Mouse (Mus musculus) MEL (cell line): ENCODE measurements around the gene Pgap3. TPM values are rescaled to one million over a fixed set of nuclear protein-coding genes. Genes with fewer than 3 reads are reported as not detected.
A peak's percentile ranks its signal among the peaks of the same experiment; 100 is the strongest.

Source experiments
- DNase-seq: peaks from one replicate; pipeline ENCODE4 v3.0.0; 2011; ENCODE audit warnings: low read depth, low spot score
- H3K27ac ChIP-seq: 2 replicates; pipeline ENCODE4 v1.5.1; 2012; ENCODE audit warnings: low read depth, mild to moderate bottlenecking, control low read depth, low read length, moderate library complexity; ENCODE audit not compliant: control insufficient read depth
- H3K27me3 ChIP-seq, 2 experiments: fragments of 150-350 bp in 1 of 2; sonication (generic) in 1 of 2; 2 replicates each; pipeline ENCODE4 v1.6.1; 2012; ENCODE audit warnings: low read length in 2 of 2, mild to moderate bottlenecking in 2 of 2, improper control_type of control experiment in 1 of 2, moderate library complexity in 1 of 2; ENCODE audit not compliant: insufficient read depth in 2 of 2, control insufficient read depth in 1 of 2
- H3K36me3 ChIP-seq, 2 experiments: 2 replicates each; pipeline ENCODE4 v1.6.1; 2012 to 2014; ENCODE audit warnings: low read length in 2 of 2, improper control_type of control experiment in 1 of 2, inconsistent platforms in 1 of 2, mild to moderate bottlenecking in 1 of 2; ENCODE audit not compliant: insufficient read depth in 2 of 2, control insufficient read depth in 1 of 2
- H3K4me1 ChIP-seq, 2 experiments: fragments of 150-350 bp in 1 of 2; sonication (generic) in 1 of 2; 2 replicates each; pipeline ENCODE4 v1.6.1; 2012; ENCODE audit warnings: low read length in 2 of 2, improper control_type of control experiment in 1 of 2, mild to moderate bottlenecking in 1 of 2; ENCODE audit not compliant: insufficient read depth in 2 of 2, control insufficient read depth in 1 of 2
- H3K4me3 ChIP-seq, 2 experiments: fragments of 150-350 bp in 1 of 2; sonication (generic) in 1 of 2; 2 replicates each; pipeline ENCODE4 v1.5.1; 2012; ENCODE audit warnings: low read depth in 2 of 2, low read length in 2 of 2, mild to moderate bottlenecking in 2 of 2, moderate library complexity in 2 of 2, control low read depth in 1 of 2, improper control_type of control experiment in 1 of 2; ENCODE audit not compliant: control insufficient read depth in 1 of 2, insufficient read depth in 1 of 2
- H3K79me2 ChIP-seq: 2 replicates; pipeline ENCODE4 v1.6.1; 2012; ENCODE audit warnings: mild to moderate bottlenecking, low read length, moderate library complexity; ENCODE audit not compliant: control insufficient read depth, poor library complexity, insufficient read depth
- H3K9ac ChIP-seq: 2 replicates; pipeline ENCODE4 v1.6.1; 2012; ENCODE audit warnings: low read depth, mild to moderate bottlenecking, control low read depth, low read length, moderate library complexity; ENCODE audit not compliant: control insufficient read depth, poor library complexity, severe bottlenecking
- H3K9me3 ChIP-seq: fragments of 150-350 bp; sonication (generic); replicated peaks from 2 replicates; pipeline ENCODE4 v1.6.1; 2012; ENCODE audit warnings: mild to moderate bottlenecking, low read length, improper control_type of control experiment, moderate library complexity; ENCODE audit not compliant: insufficient read depth
- BHLHE40 ChIP-seq: IDR thresholded peaks from 2 replicates; pipeline ENCODE4 v1.6.1; 2012; ENCODE audit warnings: low read depth, mild to moderate bottlenecking, inconsistent platforms, low read length, improper control_type of control experiment, borderline replicate concordance
- CTCF ChIP-seq, 3 experiments: IDR thresholded peaks in 2 of 3; conservative IDR thresholded peaks in 1 of 3; 2 replicates each; pipeline ENCODE4 v1.5.1; 2011 to 2012; ENCODE audit warnings: low read length in 3 of 3, low read depth in 2 of 3, mild to moderate bottlenecking in 2 of 3, improper control_type of control experiment in 1 of 3, inconsistent platforms in 1 of 3, mixed read lengths in 1 of 3, moderate library complexity in 1 of 3; ENCODE audit not compliant: control insufficient read depth in 1 of 3, insufficient read depth in 1 of 3, poor library complexity in 1 of 3, severe bottlenecking in 1 of 3
- E2F4 ChIP-seq: IDR thresholded peaks from 2 replicates; pipeline ENCODE4 v1.6.1; 2011; ENCODE audit warnings: low read depth, low read length, improper control_type of control experiment, borderline replicate concordance
- EP300 ChIP-seq, 2 experiments: IDR thresholded peaks; 2 replicates each; pipeline ENCODE4 v1.6.1; 2011; ENCODE audit warnings: improper control_type of control experiment in 2 of 2, low read length in 2 of 2, low read depth in 1 of 2, mild to moderate bottlenecking in 1 of 2
- ETS1 ChIP-seq: IDR thresholded peaks from 2 replicates; pipeline ENCODE4 v1.6.1; 2012; ENCODE audit warnings: low read depth, mild to moderate bottlenecking, inconsistent platforms, low read length, improper control_type of control experiment, moderate library complexity
- GABPA ChIP-seq: IDR thresholded peaks from 2 replicates; pipeline ENCODE4 v1.6.1; 2012; ENCODE audit warnings: low read depth, mild to moderate bottlenecking, inconsistent platforms, low read length, improper control_type of control experiment, moderate library complexity
- GATA1 ChIP-seq: IDR thresholded peaks from 2 replicates; pipeline ENCODE4 v1.6.1; 2011; ENCODE audit warnings: low read depth, low read length, improper control_type of control experiment
- HCFC1 ChIP-seq: IDR thresholded peaks from 2 replicates; pipeline ENCODE4 v1.6.1; 2012; ENCODE audit warnings: low read depth, mild to moderate bottlenecking, inconsistent platforms, low read length, improper control_type of control experiment, moderate library complexity
- JUND ChIP-seq: IDR thresholded peaks from 2 replicates; pipeline ENCODE4 v1.6.1; 2011; ENCODE audit warnings: low read depth, mild to moderate bottlenecking, improper control_type of control experiment, low read length
- MAX ChIP-seq: IDR thresholded peaks from 2 replicates; pipeline ENCODE4 v1.6.1; 2011; ENCODE audit warnings: low read length, improper control_type of control experiment
- MAZ ChIP-seq: IDR thresholded peaks from 2 replicates; pipeline ENCODE4 v1.6.1; 2012; ENCODE audit warnings: low read depth, mild to moderate bottlenecking, inconsistent platforms, low read length, improper control_type of control experiment
- MXI1 ChIP-seq: IDR thresholded peaks from 2 replicates; pipeline ENCODE4 v1.6.1; 2011; ENCODE audit warnings: mild to moderate bottlenecking, low read depth, low read length, improper control_type of control experiment
- MYB ChIP-seq: IDR thresholded peaks from 2 replicates; pipeline ENCODE4 v1.6.1; 2011; ENCODE audit warnings: mild to moderate bottlenecking, low read depth, low read length, improper control_type of control experiment
- NELFE ChIP-seq: IDR thresholded peaks from 2 replicates; pipeline ENCODE4 v1.6.1; 2011; ENCODE audit warnings: low read depth, low read length, improper control_type of control experiment
- POLR2A ChIP-seq, 2 experiments: IDR thresholded peaks; 2 replicates each; pipeline ENCODE4 v1.6.1; 2011 to 2012; ENCODE audit warnings: low read length in 2 of 2, mild to moderate bottlenecking in 2 of 2, control low read depth in 1 of 2, improper control_type of control experiment in 1 of 2, low read depth in 1 of 2, moderate library complexity in 1 of 2; ENCODE audit not compliant: control insufficient read depth in 1 of 2, insufficient read depth in 1 of 2, poor library complexity in 1 of 2
- POLR2AphosphoS2 ChIP-seq: IDR thresholded peaks from 2 replicates; pipeline ENCODE4 v1.6.1; 2011; ENCODE audit warnings: low read length, improper control_type of control experiment
- POLR2AphosphoS5 ChIP-seq: IDR thresholded peaks from 2 replicates; pipeline ENCODE4 v1.6.1; 2012; ENCODE audit warnings: low read depth, borderline replicate concordance, mild to moderate bottlenecking, inconsistent platforms, low read length, moderate library complexity, mixed read lengths
- SIN3A ChIP-seq: IDR thresholded peaks from 2 replicates; pipeline ENCODE4 v1.6.1; 2012; ENCODE audit warnings: low read length, improper control_type of control experiment, inconsistent platforms
- TBP ChIP-seq: IDR thresholded peaks from 2 replicates; pipeline ENCODE4 v1.8.0; 2011; ENCODE audit warnings: low read depth, low read length, improper control_type of control experiment
- TCF12 ChIP-seq: IDR thresholded peaks from 2 replicates; pipeline ENCODE4 v1.6.1; 2014; ENCODE audit warnings: low read depth, mild to moderate bottlenecking, inconsistent platforms, low read length, improper control_type of control experiment, moderate library complexity
- UBTF ChIP-seq: IDR thresholded peaks from 2 replicates; pipeline ENCODE4 v1.6.1; 2012; ENCODE audit warnings: low read depth, mild to moderate bottlenecking, inconsistent platforms, low read length, improper control_type of control experiment, moderate library complexity, borderline replicate concordance; ENCODE audit not compliant: insufficient read depth
- USF2 ChIP-seq, 2 experiments: IDR thresholded peaks; 2 replicates each; pipeline ENCODE4 v1.6.1; 2011 to 2012; ENCODE audit warnings: improper control_type of control experiment in 2 of 2, low read length in 2 of 2, borderline replicate concordance in 1 of 2, inconsistent platforms in 1 of 2, low read depth in 1 of 2, mild to moderate bottlenecking in 1 of 2; ENCODE audit not compliant: insufficient read depth in 1 of 2
- ZMIZ1 ChIP-seq: IDR thresholded peaks from 2 replicates; pipeline ENCODE4 v1.6.1; 2012; ENCODE audit warnings: low read depth, mild to moderate bottlenecking, inconsistent platforms, low read length, improper control_type of control experiment, moderate library complexity
- ZNF384 ChIP-seq: IDR thresholded peaks from 2 replicates; pipeline ENCODE4 v1.6.1; 2012; ENCODE audit warnings: low read depth, mild to moderate bottlenecking, inconsistent platforms, low read length, improper control_type of control experiment
- polyA plus RNA-seq, 2 experiments: library from polyadenylated mRNA; stranded (reverse) in 1 of 2; unstranded in 1 of 2; fragments of >175 nt in 1 of 2; fragments of >200 nt in 1 of 2; gene quantifications; 2 replicates each; pipeline versions ENCODE4 v1.2.1 to v1.2.4; 2012; ENCODE audit warnings: low replicate concordance in 2 of 2, low read depth in 1 of 2; ENCODE audit not compliant: insufficient read length in 2 of 2, insufficient read depth in 1 of 2, missing spikeins in 1 of 2
- total RNA-seq: library from RNA; depleted of rRNA; stranded (reverse); fragments of 300-350 nt; gene quantifications from 2 replicates; pipeline ENCODE4 v1.2.3, GENCODE M21; 2012

Pgap3 gene
- total and polyA plus RNA-seq, 3 experiments: 7.4 to 8.4 TPM; not detected in 1

- H3K27ac ChIP-seq: peak within 1 kb of the TSS; percentile 61
- peak within 1 kb of the TSS; percentile 85 to 97 for H3K4me3 ChIP-seq
- H3K27me3 ChIP-seq: no peaks in the 10 kb centered on the region
- H3K9ac ChIP-seq: peak within 1 kb of the TSS; percentile 94
- peaks cover 4 to 23% of the 10 kb centered on the region in 2 experiments; a peak in 3 of 4 replicates for H3K4me1 ChIP-seq
- DNase-seq: peak; percentile 97
- H3K36me3 ChIP-seq: peaks cover 0 to 8% of the 10 kb centered on the region in 2 experiments; a peak in 2 of 4 replicates
- H3K9me3 ChIP-seq: no peaks in the 10 kb centered on the region
- H3K79me2 ChIP-seq: peaks cover 5% of the 10 kb centered on the region
- TF ChIP-seq POLR2A (IDR thresholded peaks at IDR 0.05; ENCODE audit: control insufficient read depth in 1 of 2, insufficient read depth in 1 of 2, low read depth in 1 of 2, low read length in 2 of 2, poor library complexity in 1 of 2): peak; percentile 95 to 96
- peak; percentile 78 for TF ChIP-seq MXI1
- TF ChIP-seq POLR2AphosphoS2: peak; percentile 85; the same call in 1 of the 2 replicates
- peak; percentile 40; the same call in 1 of the 2 replicates for TF ChIP-seq ETS1
- TF ChIP-seq TBP: peak; percentile 77
- TF ChIP-seq BHLHE40: peak; percentile 38; the same call in 1 of the 2 replicates
- peak; percentile 88; the same call in 1 of the 2 replicates for TF ChIP-seq UBTF
- TF ChIP-seq EP300 (IDR thresholded peaks at IDR 0.05; ENCODE audit: low read depth in 1 of 2, low read length in 2 of 2): peak; percentile 10 to 42; a peak in 1 of 4 replicates
- TF ChIP-seq MAZ: peak; percentile 90
- TF ChIP-seq MYB: no peak
- TF ChIP-seq USF2 (IDR thresholded peaks at IDR 0.05; ENCODE audit: borderline replicate concordance in 1 of 2, insufficient read depth in 1 of 2, low read depth in 1 of 2, low read length in 2 of 2): no peak
- TF ChIP-seq ZMIZ1: peak; percentile 96
- TF ChIP-seq CTCF (IDR thresholded peaks at IDR 0.05 in 2 of 3, conservative IDR thresholded peaks at IDR 0.05 in 1 of 3; ENCODE audit: control insufficient read depth in 1 of 3, insufficient read depth in 1 of 3, low read depth in 2 of 3, low read length in 3 of 3, poor library complexity in 1 of 3, severe bottlenecking in 1 of 3): no peak
- TF ChIP-seq SIN3A: peak; percentile 79
- no peak for TF ChIP-seq ZNF384
- TF ChIP-seq POLR2AphosphoS5: no peak
- TF ChIP-seq GATA1: no peak
- peak; percentile 71; the same call in 1 of the 2 replicates for TF ChIP-seq HCFC1
- peak; percentile 22; the same call in 1 of the 2 replicates for TF ChIP-seq E2F4
- TF ChIP-seq JUND: no peak
- no peak for TF ChIP-seq GABPA
- peak; percentile 91 for TF ChIP-seq NELFE
- TF ChIP-seq TCF12: peak; percentile 64; the same call in 1 of the 2 replicates
- peak; percentile 72 for TF ChIP-seq MAX
These were observed 52.0 kb downstream of the Pgap3 start, which contains the start of gene Ppp1r1b for GRCm38 (mm10) chr11:98348083-98348961. TSS of gene Ppp1r1b (plus strand) at chr11:98348404.
